Mouse (Mus musculus) thymus, postnatal 14 days (tissue): ENCODE results near the gene Stox1.

Experiments
- DNase-seq: peaks from one replicate; pipeline ENCODE4 v3.0.0; 2021

Stox1 gene

DNA sequence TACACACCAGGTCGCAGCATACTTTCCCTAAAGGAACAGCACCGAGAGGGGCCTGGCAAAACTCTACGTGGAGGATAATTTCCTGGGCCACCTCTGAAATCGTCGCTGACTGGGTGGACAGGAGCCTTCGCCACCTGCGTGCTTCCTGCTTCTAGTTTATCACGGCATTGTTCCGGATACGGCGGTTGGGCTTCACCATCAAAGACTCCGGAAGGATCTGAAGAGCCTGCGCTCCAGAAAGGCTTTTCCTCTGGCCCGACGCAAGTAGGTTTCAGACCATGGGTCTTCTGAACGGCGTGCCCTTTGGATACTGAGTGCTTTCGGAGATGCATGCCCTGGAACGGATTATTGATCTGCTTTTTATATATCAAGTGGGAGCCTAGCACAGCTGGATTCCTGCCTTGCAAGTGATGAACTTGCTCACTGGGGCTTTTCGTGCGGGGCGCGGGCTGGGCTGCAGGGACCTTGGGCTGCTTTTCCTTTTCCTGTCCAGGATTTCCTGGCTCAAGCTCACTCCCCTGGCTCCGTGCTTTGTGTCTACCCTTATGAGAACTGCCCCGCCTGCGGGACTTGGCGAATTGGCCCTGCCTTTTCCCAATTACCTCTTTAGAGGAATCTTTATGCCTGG, 60.9 kb downstream of the Stox1 start:
- peak; percentile 74 for DNase-seq

DNA sequence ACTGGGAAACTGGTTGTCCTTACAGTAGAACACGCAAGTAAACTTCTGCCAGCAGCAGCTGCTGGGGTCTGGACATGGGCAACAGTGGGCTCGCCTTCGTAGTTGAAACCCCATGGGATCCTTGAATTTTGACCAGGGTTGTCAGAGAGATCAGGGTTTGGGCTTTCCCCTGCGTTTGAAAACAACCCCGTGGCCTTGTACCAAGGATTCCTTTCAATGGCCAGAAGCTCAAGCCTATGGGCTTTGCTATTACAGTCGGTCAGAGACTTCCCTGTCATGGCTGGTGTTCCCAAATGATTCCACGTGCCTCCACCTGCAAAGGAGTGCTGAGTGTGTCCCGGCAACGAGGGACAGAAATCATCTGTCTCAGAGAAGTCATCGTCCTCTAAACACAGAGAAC, 61.8 kb downstream of the Stox1 start:
- DNase-seq, result no peak

DNA sequence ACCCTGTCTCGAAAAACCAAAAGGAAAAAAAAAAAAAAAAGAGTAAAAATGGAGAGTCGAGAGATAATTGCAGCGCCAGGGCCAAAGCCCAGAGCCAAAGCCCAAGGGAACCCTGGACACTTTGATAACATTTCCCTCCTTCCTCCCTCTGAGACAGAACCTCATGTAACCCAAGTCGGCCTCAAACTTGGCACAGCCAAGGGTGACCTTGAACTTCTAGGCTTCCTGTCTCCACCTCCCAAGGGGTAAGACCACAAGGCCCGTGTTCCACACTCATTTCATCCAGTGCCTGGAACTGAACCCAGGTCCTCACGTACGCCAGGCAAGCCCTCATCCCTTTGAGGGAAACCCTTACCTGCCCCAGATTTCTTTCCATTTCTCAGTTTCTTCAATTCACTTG, 69.2 kb downstream of the Stox1 start:
- DNase-seq, result no peak

DNA sequence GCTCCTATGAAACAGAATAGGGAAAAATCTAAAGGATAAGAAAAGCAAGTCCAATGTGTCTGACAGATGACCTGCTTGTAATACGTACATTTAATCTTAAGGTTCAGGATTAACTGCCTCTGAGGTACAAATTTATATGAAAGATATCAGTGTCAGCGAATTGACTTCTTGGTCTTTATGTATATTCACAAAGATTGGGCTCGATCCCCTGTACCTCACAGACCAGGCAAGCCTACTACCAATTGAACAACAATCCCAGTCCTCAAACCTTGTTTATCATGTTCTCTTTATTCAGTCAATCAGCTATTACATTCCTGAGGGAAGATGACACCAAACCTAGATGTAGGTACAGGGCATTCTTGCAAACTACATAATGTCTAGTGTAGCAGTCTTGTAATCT, 74.0 kb downstream of the Stox1 start:
- DNase-seq, result no peak

DNA sequence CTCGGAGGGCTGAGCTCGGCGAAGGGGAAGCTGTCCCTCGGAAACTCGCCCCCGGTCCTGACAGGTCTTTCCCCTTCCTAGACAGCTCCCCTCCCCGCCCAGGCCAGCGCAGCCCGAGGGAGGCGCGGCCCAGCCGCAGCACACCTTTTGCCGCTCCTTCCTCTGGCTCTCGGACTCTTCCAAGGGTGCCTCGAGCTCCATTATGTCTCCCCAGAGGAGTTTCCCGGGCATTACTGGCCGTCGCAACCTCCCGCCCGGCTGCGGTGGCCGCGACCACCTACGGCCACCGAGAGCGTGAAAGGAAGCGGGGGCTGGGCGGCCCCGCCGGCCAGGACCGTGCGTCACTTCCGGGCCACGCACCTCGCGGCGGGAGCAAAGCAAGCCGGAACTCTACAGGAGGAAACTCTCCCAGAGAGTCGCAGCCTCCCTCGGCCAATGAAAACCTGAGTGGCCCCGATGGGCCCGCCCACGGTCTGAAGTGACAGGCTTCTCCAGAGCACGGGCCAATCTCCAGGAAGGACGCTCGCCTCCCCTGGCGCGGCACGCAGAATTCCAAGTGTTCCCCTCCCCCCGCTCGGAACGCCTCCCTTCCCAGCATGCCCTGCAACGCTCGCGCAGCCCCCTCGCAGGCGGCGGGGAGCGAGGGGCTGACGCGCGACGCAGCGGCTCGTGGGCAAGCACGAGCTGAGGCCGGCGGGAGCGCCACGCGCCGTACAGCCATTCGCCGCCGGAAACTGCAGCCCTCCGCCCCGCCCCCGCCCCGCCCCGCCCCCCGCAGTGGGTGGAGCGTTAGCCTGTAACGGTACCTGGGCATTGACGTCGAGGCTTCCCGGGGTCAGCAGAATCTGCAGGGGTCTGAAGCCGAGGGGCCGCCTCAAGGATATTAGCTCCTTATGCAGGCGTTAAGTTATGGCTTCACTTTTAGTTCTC, 74.8 kb downstream of the Stox1 start, which contains the start of gene Ddx50:
TSS of gene Ddx50 (minus strand) at position 338 of the 930 bp plus-strand sequence.
- DNase-seq, result peak; percentile 98

DNA sequence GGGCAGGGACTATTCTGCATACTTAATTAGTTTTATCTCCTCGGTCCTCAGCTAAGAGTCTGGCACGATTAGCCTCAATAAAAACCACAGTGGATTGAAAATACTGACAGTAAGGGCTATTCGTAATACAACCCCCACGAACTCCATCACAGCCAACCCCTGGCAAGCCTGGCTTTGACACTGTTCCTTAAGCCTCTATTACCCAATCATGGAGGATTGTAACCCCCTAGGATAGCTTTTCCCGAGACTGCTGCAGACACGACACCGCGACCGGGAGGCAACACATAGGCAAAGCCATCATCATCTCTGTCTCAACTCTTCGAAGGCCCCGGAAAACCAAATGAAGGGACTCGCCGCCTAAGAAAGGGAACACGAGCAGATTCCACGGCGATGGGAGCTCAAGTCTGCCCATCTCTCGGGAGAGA, 75.6 kb downstream of the Stox1 start:
- DNase-seq, result no peak
